Mouse (Mus musculus): ENCODE measurements around the gene Hist1h2ac. TPM values are rescaled to one million over a fixed set of nuclear protein-coding genes. Genes with fewer than 3 reads are reported as not detected.
"Not testable (repeated sequence)": the region's sequence is repeated elsewhere in the genome, so short reads cannot be mapped to it uniquely, and the experiment has no call there.

The Hist1h2ac gene
- polyA plus RNA-seq (2016; fragmentation: Nextera tagmentation; extraction: Ambion mirVana): 1.1 and 1.3 TPM in 2 replicates

- under 1% methylated on average over 29 of the region's 32 CpGs for WGBS
- H3K9ac ChIP-seq (replicated peaks): peak within 1 kb of the TSS; percentile 70
- ATAC-seq (ENCODE audit: insufficient number of reproducible peaks, insufficient read depth, low FRiP score, low TSS enrichment, low read depth): peak; percentile 100
- peak within 1 kb of the TSS; percentile 45 for H3K4me3 ChIP-seq (replicated peaks)
- H3K36me3 ChIP-seq: no peaks in the 10 kb centered on the region
- H3K27me3 ChIP-seq: no peaks in the 10 kb centered on the region
- H3K4me2 ChIP-seq: peak within 1 kb of the TSS; percentile 71
- H3K4me1 ChIP-seq (replicated peaks): peaks cover 15% of the 10 kb centered on the region
- H3K27ac ChIP-seq: peak within 1 kb of the TSS; percentile 98
- no peaks in the 10 kb centered on the region for H3K9me3 ChIP-seq
Measured at GRCm38 (mm10) chr13:23683755-23684281, at the start of gene Hist1h2ac, which contains the start of gene Hist1h2bc. Gene Hist1h2ac (minus strand): TSS chr13:23683948. Gene Hist1h2bc (plus strand): TSS chr13:23684199.

GRCm38 (mm10) chr13:23732156-23732804, 48.5 kb upstream of the Hist1h2ac start:
- WGBS: 29% methylated on average over 8 of the region's 8 CpGs
- Histone ChIP-seq H3K9ac (replicated peaks) (no peak overlapping the region), H3K27ac (no peak overlapping the region), H3K4me1 (replicated peaks) (no peaks in the 10 kb centered on the region), H3K27me3 (no peaks in the 10 kb centered on the region), H3K9me3 (no peaks in the 10 kb centered on the region), H3K4me3 (replicated peaks) (no peak overlapping the region), H3K36me3 (no peaks in the 10 kb centered on the region), H3K4me2 (no peak overlapping the region)
- no peak for ATAC-seq (ENCODE audit: insufficient number of reproducible peaks, insufficient read depth, low FRiP score, low TSS enrichment, low read depth)

- Histone ChIP-seq H3K27ac (no peak overlapping the region), H3K9ac (replicated peaks) (no peak overlapping the region), H3K27me3 (no peaks in the 10 kb centered on the region), H3K36me3 (no peaks in the 10 kb centered on the region), H3K9me3 (no peaks in the 10 kb centered on the region), H3K4me1 (replicated peaks) (no peaks in the 10 kb centered on the region), H3K4me3 (replicated peaks) (no peak overlapping the region), H3K4me2 (no peak overlapping the region)
- WGBS: 52% methylated on average over 8 of the region's 8 CpGs
- no peak for ATAC-seq (ENCODE audit: insufficient number of reproducible peaks, insufficient read depth, low FRiP score, low TSS enrichment, low read depth)
Measured at GRCm38 (mm10) chr13:23730479-23730878, 46.7 kb upstream of the Hist1h2ac start.

- Histone ChIP-seq H3K4me3 (replicated peaks) (no peak overlapping the region), H3K9ac (replicated peaks) (no peak overlapping the region), H3K9me3 (no peaks in the 10 kb centered on the region), H3K36me3 (no peaks in the 10 kb centered on the region), H3K4me1 (replicated peaks) (no peaks in the 10 kb centered on the region; the same call in 1 of the 2 replicates), H3K4me2 (no peak overlapping the region), H3K27ac (no peak overlapping the region), H3K27me3 (no peaks in the 10 kb centered on the region)
- WGBS: 90% methylated on average over 5 of the region's 5 CpGs
- ATAC-seq (ENCODE audit: insufficient number of reproducible peaks, insufficient read depth, low FRiP score, low TSS enrichment, low read depth): no peak
Measured at GRCm38 (mm10) chr13:23729706-23730105, 46.0 kb upstream of the Hist1h2ac start.

- Histone ChIP-seq H3K9ac (replicated peaks) (no peak overlapping the region), H3K27ac (no peak overlapping the region), H3K4me1 (replicated peaks) (no peaks in the 10 kb centered on the region; the same call in 1 of the 2 replicates), H3K36me3 (no peaks in the 10 kb centered on the region), H3K4me2 (no peak overlapping the region), H3K27me3 (no peaks in the 10 kb centered on the region), H3K4me3 (replicated peaks) (no peak overlapping the region), H3K9me3 (no peaks in the 10 kb centered on the region)
- no peak for ATAC-seq (ENCODE audit: insufficient number of reproducible peaks, insufficient read depth, low FRiP score, low TSS enrichment, low read depth)
- 92% methylated on average over 9 of the region's 9 CpGs for WGBS
Measured at GRCm38 (mm10) chr13:23729192-23729525, 45.4 kb upstream of the Hist1h2ac start.

GRCm38 (mm10) chr13:23728472-23729191, 44.9 kb upstream of the Hist1h2ac start:
- H3K27me3 ChIP-seq: no peaks in the 10 kb centered on the region
- no peak overlapping the region for H3K27ac ChIP-seq
- H3K4me1 ChIP-seq (replicated peaks): no peaks in the 10 kb centered on the region; the same call in 1 of the 2 replicates
- H3K9ac ChIP-seq (replicated peaks): no peak overlapping the region
- WGBS: 88% methylated on average over 18 of the region's 18 CpGs
- H3K4me3 ChIP-seq (replicated peaks): no peak overlapping the region
- H3K36me3 ChIP-seq: no peaks in the 10 kb centered on the region
- no peaks in the 10 kb centered on the region for H3K9me3 ChIP-seq
- H3K4me2 ChIP-seq: no peak overlapping the region
- no peak for ATAC-seq (ENCODE audit: insufficient number of reproducible peaks, insufficient read depth, low FRiP score, low TSS enrichment, low read depth)

- Histone ChIP-seq H3K9ac (replicated peaks) (no peak overlapping the region), H3K4me2 (no peak overlapping the region), H3K27ac (no peak overlapping the region), H3K36me3 (no peaks in the 10 kb centered on the region), H3K4me3 (replicated peaks) (no peak overlapping the region), H3K27me3 (no peaks in the 10 kb centered on the region), H3K9me3 (no peaks in the 10 kb centered on the region), H3K4me1 (replicated peaks) (no peaks in the 10 kb centered on the region; the same call in 1 of the 2 replicates)
- no CpG with 5 or more reads among the region's 1 CpGs for WGBS
- ATAC-seq (ENCODE audit: insufficient number of reproducible peaks, insufficient read depth, low FRiP score, low TSS enrichment, low read depth): no peak
Measured at GRCm38 (mm10) chr13:23725213-23725612, 41.5 kb upstream of the Hist1h2ac start.

GRCm38 (mm10) chr13:23724239-23724638, 40.5 kb upstream of the Hist1h2ac start:
- Histone ChIP-seq H3K27ac (no peak overlapping the region), H3K4me2 (no peak overlapping the region), H3K27me3 (no peaks in the 10 kb centered on the region), H3K9ac (replicated peaks) (no peak overlapping the region), H3K4me1 (replicated peaks) (no peaks in the 10 kb centered on the region; the same call in 1 of the 2 replicates), H3K36me3 (no peaks in the 10 kb centered on the region), H3K4me3 (replicated peaks) (no peak overlapping the region), H3K9me3 (no peaks in the 10 kb centered on the region)
- WGBS: 87% methylated on average over 4 of the region's 4 CpGs
- ATAC-seq (ENCODE audit: insufficient number of reproducible peaks, insufficient read depth, low FRiP score, low TSS enrichment, low read depth): no peak

- H3K4me1 ChIP-seq (replicated peaks); H3K36me3 ChIP-seq; H3K9me3 ChIP-seq; H3K4me2 ChIP-seq; H3K4me3 ChIP-seq (replicated peaks); ATAC-seq (ENCODE audit: insufficient number of reproducible peaks, insufficient read depth, low FRiP score, low TSS enrichment, low read depth); H3K9ac ChIP-seq (replicated peaks); H3K27me3 ChIP-seq: not testable (repeated sequence)
- WGBS: 17% methylated on average over 2 of the region's 2 CpGs
- H3K27ac ChIP-seq: peak overlapping the region; percentile 50
Measured at GRCm38 (mm10) chr13:23717593-23718245, 34.0 kb upstream of the Hist1h2ac start.

- no peak for ATAC-seq (ENCODE audit: insufficient number of reproducible peaks, insufficient read depth, low FRiP score, low TSS enrichment, low read depth)
- Histone ChIP-seq H3K27ac (peak overlapping the region; percentile 50; the same call in 1 of the 2 replicates), H3K27me3 (no peaks in the 10 kb centered on the region), H3K36me3 (no peaks in the 10 kb centered on the region), H3K4me3 (replicated peaks) (no peak overlapping the region), H3K4me2 (no peak overlapping the region), H3K9ac (replicated peaks) (no peak overlapping the region), H3K4me1 (replicated peaks) (0 out of 2 replicates have a peak, but pooled peaks cover 4% of the 10 kb centered on the region), H3K9me3 (no peaks in the 10 kb centered on the region)
- 45% methylated on average over 11 of the region's 11 CpGs for WGBS
Measured at GRCm38 (mm10) chr13:23717176-23717575, 33.4 kb upstream of the Hist1h2ac start.

Measured in limb, embryonic 12.5 days (tissue).